8 mouse cellular contexts compared by ENCODE assay signal in genomic region chr12:108994436-108995031, GRCm38 (mm10).
DNase-seq lines count a peak whose midpoint lies in the region; ATAC-seq lines count a peak whose summit lies in the region.

No protein-coding gene starts in this region.

- peaks cover 10% of the 10 kb centered on the region for H3K4me1 ChIP-seq in forebrain, embryonic 10.5 days
- H3K4me1 ChIP-seq in forebrain, embryonic 15.5 days: peaks cover 5% of the 10 kb centered on the region
- H3K4me1 ChIP-seq in liver, embryonic 12.5 days: no peaks in the 10 kb centered on the region
- H3K4me1 ChIP-seq in neural tube, embryonic 11.5 days (ENCODE audit: control insufficient read depth, insufficient read depth, low read length): peaks cover 6% of the 10 kb centered on the region; the same call in 1 of the 2 replicates

- DNase-seq in forebrain, embryonic 10.5 days (ENCODE audit: extremely low spot score, low spot score): peak; percentile 79
- peak; percentile 85 for DNase-seq in embryo, embryonic 9.5 days (ENCODE audit: extremely low spot score)
- peak; percentile 53 for DNase-seq in heart, adult 8-10 months (ENCODE audit: low spot score)
- DNase-seq in kidney, adult 11 months: peak; percentile 35
- DNase-seq in neural tube, embryonic 11.5 days (ENCODE audit: low spot score): peak; percentile 83
- peak; percentile 92 for DNase-seq in testis, postnatal 10 days (ENCODE audit: low spot score)

- H3K9me3 ChIP-seq in forebrain, embryonic 10.5 days: no peaks in the 10 kb centered on the region
- H3K9me3 ChIP-seq in forebrain, embryonic 15.5 days: no peaks in the 10 kb centered on the region
- no peaks in the 10 kb centered on the region for H3K9me3 ChIP-seq in liver, embryonic 12.5 days (replicated peaks)
- H3K9me3 ChIP-seq in neural tube, embryonic 11.5 days (ENCODE audit: control insufficient read depth, low read length): no peaks in the 10 kb centered on the region

- H3K36me3 ChIP-seq in forebrain, embryonic 10.5 days (replicated peaks): no peaks in the 10 kb centered on the region
- no peaks in the 10 kb centered on the region for H3K36me3 ChIP-seq in forebrain, embryonic 15.5 days
- no peaks in the 10 kb centered on the region for H3K36me3 ChIP-seq in liver, embryonic 12.5 days
- no peaks in the 10 kb centered on the region for H3K36me3 ChIP-seq in neural tube, embryonic 11.5 days (ENCODE audit: control insufficient read depth, insufficient read depth, low read length)

- ATAC-seq in forebrain, embryonic 15.5 days (replicated peaks): no peak
- ATAC-seq in liver, embryonic 12.5 days: 0 out of 2 replicates have a peak, but pooled peaks have one; percentile 35
- no peak for ATAC-seq in neural tube, embryonic 11.5 days (ENCODE audit: insufficient read depth, low FRiP score, low TSS enrichment)

- H3K27ac ChIP-seq in forebrain, embryonic 10.5 days: no peak overlapping the region
- no peak overlapping the region for H3K27ac ChIP-seq in forebrain, embryonic 15.5 days (replicated peaks)
- no peak overlapping the region for H3K27ac ChIP-seq in liver, embryonic 12.5 days
- H3K27ac ChIP-seq in neural tube, embryonic 11.5 days (ENCODE audit: low read depth, low read length): no peak overlapping the region

- H3K4me2 ChIP-seq in forebrain, embryonic 15.5 days (replicated peaks): no peak overlapping the region
- H3K4me2 ChIP-seq in liver, embryonic 12.5 days: peak overlapping the region; percentile 17; the same call in 1 of the 2 replicates
- H3K4me2 ChIP-seq in neural tube, embryonic 11.5 days (ENCODE audit: low read depth): no peak overlapping the region

- H3K4me3 ChIP-seq in forebrain, embryonic 10.5 days: no peak overlapping the region
- H3K4me3 ChIP-seq in forebrain, embryonic 15.5 days: no peak overlapping the region
- H3K4me3 ChIP-seq in liver, embryonic 12.5 days: no peak overlapping the region
- no peak overlapping the region for H3K4me3 ChIP-seq in neural tube, embryonic 11.5 days (ENCODE audit: low read depth, low read length)

- WGBS in forebrain, embryonic 10.5 days: 17% methylated on average over 19 of the region's 19 CpGs
- 9% methylated on average over 19 of the region's 19 CpGs for WGBS in forebrain, embryonic 15.5 days
- 8% methylated on average over 19 of the region's 19 CpGs for WGBS in liver, embryonic 12.5 days (ENCODE audit: insufficient replicate concordance)
- 10% methylated on average over 19 of the region's 19 CpGs for WGBS in neural tube, embryonic 11.5 days

- H3K27me3 ChIP-seq in forebrain, embryonic 10.5 days (ENCODE audit: poor library complexity, severe bottlenecking): 0 out of 2 replicates have a peak, but pooled peaks cover 4% of the 10 kb centered on the region
- 0 out of 2 replicates have a peak, but pooled peaks cover 5% of the 10 kb centered on the region for H3K27me3 ChIP-seq in forebrain, embryonic 15.5 days
- peaks cover 5% of the 10 kb centered on the region for H3K27me3 ChIP-seq in liver, embryonic 12.5 days (replicated peaks)
- no peaks in the 10 kb centered on the region for H3K27me3 ChIP-seq in neural tube, embryonic 11.5 days (ENCODE audit: control insufficient read depth, insufficient read depth, low read length)

- H3K9ac ChIP-seq in forebrain, embryonic 15.5 days (replicated peaks): no peak overlapping the region
- H3K9ac ChIP-seq in liver, embryonic 12.5 days: no peak overlapping the region
- H3K9ac ChIP-seq in neural tube, embryonic 11.5 days (ENCODE audit: low read length): no peak overlapping the region

Comparison
In these comparisons a context has a peak if more than half of its experiments do, and no peak if none do; other contexts are left out.
1. DNase-seq: peak in every context shown above with its lines; median percentile 92 in testis, postnatal 10 days; 85 in embryo, embryonic 9.5 days; 83 in neural tube, embryonic 11.5 days; 79 in forebrain, embryonic 10.5 days; 53 in heart, adult 8-10 months; 35 in kidney, adult 11 months.